Mouse (Mus musculus) liver, postnatal 0 days (tissue): ENCODE data around the gene Kdm5a.

Experiments used
- CTCF ChIP-seq: sonication (generic); IDR thresholded peaks from 2 replicates; pipeline ENCODE4 v1.5.1; 2016; ENCODE audit warnings: antibody characterized with exemption, low read depth
- EP300 ChIP-seq: IDR thresholded peaks from 2 replicates; pipeline ENCODE4 v1.6.1; 2016; ENCODE audit warnings: antibody characterized with exemption, low read depth, mild to moderate bottlenecking

DNA sequence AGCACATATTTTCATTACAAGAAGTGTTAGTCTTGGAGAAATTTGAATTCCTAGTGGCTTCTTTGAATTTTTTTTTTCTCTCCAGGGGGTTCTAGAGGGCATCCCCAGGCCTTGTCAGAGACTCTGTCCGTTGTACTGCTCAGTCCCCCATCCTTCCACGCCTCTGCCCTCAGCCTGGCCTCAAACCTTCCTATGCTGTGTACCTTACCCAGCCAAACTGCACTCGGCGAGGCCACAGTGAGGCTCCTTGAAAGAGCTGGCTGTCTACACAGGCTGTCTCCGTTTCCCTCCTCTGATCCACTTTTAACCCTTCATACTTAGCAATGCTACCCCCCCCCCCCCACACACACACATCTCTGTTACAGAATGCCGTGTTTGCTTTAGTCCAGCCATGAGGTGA is 98.3 kb downstream of the Kdm5a start:
- no peak for TF ChIP-seq CTCF
- no peak for TF ChIP-seq EP300
